Mouse (Mus musculus) liver, adult 2 months (tissue): Measurements from ENCODE around the gene Spint1.

Experiments used
- CTCF ChIP-seq: fragments of 200-500 bp; IDR thresholded peaks from 2 replicates; pipeline ENCODE4 v1.5.1; 2011; ENCODE audit warnings: low read depth, low read length, control low read depth
- POLR2A ChIP-seq: fragments of 200-500 bp; IDR thresholded peaks from 2 replicates; pipeline ENCODE4 v1.6.1; 2011; ENCODE audit warnings: low read length, control low read depth; ENCODE audit not compliant: insufficient read depth; ENCODE audit errors: extremely low read depth

DNA sequence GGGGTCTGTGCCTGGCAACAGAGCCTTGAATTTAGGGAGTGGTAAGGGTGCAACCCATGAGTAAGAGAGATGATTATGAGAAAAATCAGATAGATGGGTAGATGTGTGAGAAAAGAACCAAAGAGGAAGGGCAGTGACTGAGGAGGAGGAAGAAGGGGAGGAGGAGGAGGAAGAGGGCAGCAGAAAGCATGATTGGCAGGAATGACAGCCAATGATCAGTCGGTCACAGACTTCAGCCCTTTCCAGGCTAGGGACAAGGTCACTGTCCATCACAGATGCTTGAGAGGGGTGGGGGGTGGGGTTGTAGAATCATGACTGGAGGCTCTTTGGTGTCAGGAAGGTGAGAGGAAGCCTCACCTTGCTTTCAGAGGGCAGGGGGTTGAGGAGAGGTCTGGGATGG is 23.4 kb downstream of the Spint1 start:
- TF ChIP-seq POLR2A: no peak
- TF ChIP-seq CTCF: no peak
